Mouse (Mus musculus) lung, postnatal 0 days (tissue): ENCODE data around the gene Slc25a27.

Source experiments
- CTCF ChIP-seq: IDR thresholded peaks from 2 replicates; pipeline ENCODE4 v1.5.1; 2016; ENCODE audit warnings: antibody characterized with exemption, mild to moderate bottlenecking
- EP300 ChIP-seq: IDR thresholded peaks from 2 replicates; pipeline ENCODE4 v1.6.1; 2016; ENCODE audit warnings: antibody characterized with exemption, mild to moderate bottlenecking, control low read depth

GRCm38 (mm10) chr17:43684086-43684485 is 17.1 kb upstream of the Slc25a27 start:
- TF ChIP-seq CTCF (no peak), EP300 (no peak)
